Mouse (Mus musculus) hindbrain, embryonic 15.5 days (tissue): ENCODE data around the gene Pex14. TPM values are rescaled to one million over a fixed set of nuclear protein-coding genes. Genes with fewer than 3 reads are reported as not detected.
A peak's percentile ranks its signal among the peaks of the same experiment; 100 is the strongest.

ENCODE experiments used
- ATAC-seq: fragments of 200-750 bp; cut with Nextera tagmentation; 2 replicates; pipeline ENCODE4 v1.8.0; 2017; ENCODE audit warnings: low read depth, moderate number of reproducible peaks, moderate TSS enrichment; ENCODE audit not compliant: low FRiP score
- H3K27ac ChIP-seq: fragments of 300-500 bp; sonication (generic); replicated peaks from 2 replicates; pipeline ENCODE4 v1.5.1; 2015; ENCODE audit warnings: mild to moderate bottlenecking, inconsistent platforms
- H3K27me3 ChIP-seq: fragments of 300-500 bp; sonication (generic); 2 replicates; pipeline ENCODE4 v1.6.1; 2015; ENCODE audit warnings: control low read depth, inconsistent platforms
- H3K36me3 ChIP-seq: fragments of 300-500 bp; sonication (generic); 2 replicates; pipeline ENCODE4 v1.6.1; 2015; ENCODE audit warnings: control low read depth, inconsistent platforms
- H3K4me1 ChIP-seq: fragments of 300-500 bp; sonication (generic); replicated peaks from 2 replicates; pipeline ENCODE4 v1.6.1; 2015; ENCODE audit warnings: control low read depth, inconsistent platforms
- H3K4me2 ChIP-seq: fragments of 300-500 bp; sonication (generic); 2 replicates; pipeline ENCODE4 v1.6.1; 2015; ENCODE audit warnings: moderate library complexity, mild to moderate bottlenecking, inconsistent platforms
- H3K4me3 ChIP-seq: fragments of 300-500 bp; sonication (generic); 2 replicates; pipeline ENCODE4 v1.5.1; 2015; ENCODE audit warnings: mild to moderate bottlenecking, inconsistent platforms
- H3K9ac ChIP-seq: fragments of 300-500 bp; sonication (generic); 2 replicates; pipeline ENCODE4 v1.6.1; 2015; ENCODE audit warnings: inconsistent platforms
- H3K9me3 ChIP-seq: fragments of 300-500 bp; sonication (generic); 2 replicates; pipeline ENCODE4 v1.6.1; 2016; ENCODE audit warnings: control low read depth, inconsistent platforms
- WGBS: fragments of 180-500 bp; shearing (Covaris S2); methylation state at CpG from one replicate; pipeline ENCODE4 v1.1.7; 2015; 5-methylcytosine and 5-hydroxymethylcytosine counted together
- polyA plus RNA-seq: library from polyadenylated mRNA; unstranded; fragments of >200 nt; fragmentation: Nextera tagmentation; extraction: Ambion mirVana; gene quantifications from 2 replicates; pipeline ENCODE4 v1.2.1, GENCODE M21; 2015

The Pex14 gene
- polyA plus RNA-seq, 1 experiment from 2014 or later: 61.9 TPM

DNA sequence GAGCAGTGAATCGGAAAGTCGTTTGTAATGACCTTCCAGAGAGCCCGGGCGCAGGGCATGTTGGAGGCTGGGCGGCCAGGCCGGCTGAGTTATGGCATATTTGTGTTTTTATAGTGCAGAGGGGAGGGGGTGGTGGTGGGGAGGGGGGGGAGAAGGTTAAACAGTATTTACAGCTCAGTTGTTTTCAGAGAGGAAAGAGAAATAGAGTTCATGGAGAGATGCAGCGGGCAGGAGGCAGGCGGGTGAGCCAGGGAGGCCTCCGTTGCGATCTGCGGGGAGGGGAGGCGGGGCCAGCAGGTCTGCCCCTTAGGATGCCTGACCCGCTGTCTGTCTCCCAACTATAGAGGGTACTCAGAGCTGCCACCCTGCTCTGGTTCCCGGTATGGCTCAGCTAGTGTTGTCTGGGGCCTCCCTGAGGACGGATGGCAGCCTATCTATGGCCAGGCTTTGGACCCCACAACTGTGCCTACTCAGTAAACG is 177.4 kb downstream of the Pex14 start:
- Histone ChIP-seq H3K27me3 (peaks cover 9% of the 10 kb centered on the region), H3K9ac (peak overlapping the region; percentile 7; the same call in 1 of the 2 replicates), H3K9me3 (no peaks in the 10 kb centered on the region), H3K4me1 (peaks cover 96% of the 10 kb centered on the region), H3K36me3 (no peaks in the 10 kb centered on the region), H3K4me2 (peak overlapping the region; percentile 31), H3K4me3 (no peak overlapping the region), H3K27ac (peak overlapping the region; percentile 51; the same call in 1 of the 2 replicates)
- 8% methylated on average over 16 of the region's 16 CpGs for WGBS
- peak; percentile 35; the same call in 1 of the 2 replicates for ATAC-seq

DNA sequence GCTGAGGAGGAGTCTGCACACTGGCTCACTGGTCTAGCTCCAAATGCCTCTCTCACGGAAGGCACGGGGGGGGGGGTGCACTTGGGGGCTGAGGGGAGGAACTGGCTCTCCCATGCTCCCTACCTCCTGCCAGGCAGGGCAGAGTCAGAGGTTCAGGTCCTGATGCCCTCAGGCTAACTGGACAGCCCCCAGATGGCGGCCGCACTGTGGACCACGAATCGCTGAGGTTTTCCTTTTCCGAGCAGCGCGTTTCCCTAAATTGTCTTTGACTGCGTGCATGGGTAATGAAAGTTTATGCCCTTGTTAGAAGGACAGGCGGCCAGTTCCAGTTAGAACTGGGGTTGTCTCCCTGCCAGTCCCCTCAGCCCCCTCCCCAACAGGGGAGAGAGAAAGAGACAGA is 179.1 kb downstream of the Pex14 start:
- Histone ChIP-seq H3K9me3 (no peaks in the 10 kb centered on the region), H3K9ac (no peak overlapping the region), H3K4me2 (no peak overlapping the region), H3K4me3 (no peak overlapping the region), H3K27me3 (peaks cover 7% of the 10 kb centered on the region), H3K27ac (0 out of 2 replicates have a peak overlapping the region, but pooled peaks have one; percentile 12), H3K4me1 (peaks cover 87% of the 10 kb centered on the region), H3K36me3 (no peaks in the 10 kb centered on the region)
- 56% methylated on average over 11 of the region's 11 CpGs for WGBS
- ATAC-seq: no peak

DNA sequence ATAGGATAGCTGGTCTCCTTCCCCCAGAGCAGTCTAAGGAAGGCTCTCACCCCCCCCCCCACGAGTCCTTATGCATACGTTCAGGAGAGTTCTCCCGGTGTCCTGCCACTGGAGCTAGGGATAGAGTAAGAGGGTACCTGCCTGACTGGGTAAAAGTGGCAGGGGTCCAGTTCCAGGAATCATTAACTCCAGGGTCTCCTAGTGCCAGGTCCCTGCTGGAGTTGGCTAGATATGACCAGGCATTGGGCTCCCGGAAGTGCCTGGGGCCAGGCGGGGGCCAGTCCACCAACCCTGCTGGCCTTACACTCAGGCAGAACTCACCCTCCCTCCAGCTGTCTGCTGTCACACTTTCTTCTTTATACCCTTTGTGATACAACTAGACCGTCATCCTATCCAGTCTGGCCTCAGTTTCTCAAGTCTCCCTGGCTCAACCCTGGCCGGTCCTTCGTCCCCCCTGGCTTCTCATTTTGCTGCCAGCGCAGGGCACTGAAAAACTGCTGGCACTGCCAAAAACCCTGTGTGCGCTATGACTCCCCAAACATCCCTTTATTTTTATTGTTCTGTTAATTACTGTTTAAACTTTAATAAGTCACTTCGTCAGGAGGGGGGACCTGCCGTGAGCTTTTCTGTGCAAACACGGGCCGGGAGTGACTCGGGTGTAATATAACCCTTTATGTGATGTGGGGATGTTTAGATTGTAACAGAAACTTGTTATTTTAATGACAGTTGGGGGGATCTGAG is 180.8 kb downstream of the Pex14 start:
- WGBS: 53% methylated on average over 15 of the region's 15 CpGs
- H3K4me1 ChIP-seq: peaks cover 84% of the 10 kb centered on the region
- no peak overlapping the region for H3K27ac ChIP-seq
- no peaks in the 10 kb centered on the region for H3K9me3 ChIP-seq
- H3K4me3 ChIP-seq: no peak overlapping the region
- H3K27me3 ChIP-seq: peaks cover 5% of the 10 kb centered on the region
- H3K36me3 ChIP-seq: no peaks in the 10 kb centered on the region
- no peak for ATAC-seq
- H3K4me2 ChIP-seq: no peak overlapping the region
- no peak overlapping the region for H3K9ac ChIP-seq

DNA sequence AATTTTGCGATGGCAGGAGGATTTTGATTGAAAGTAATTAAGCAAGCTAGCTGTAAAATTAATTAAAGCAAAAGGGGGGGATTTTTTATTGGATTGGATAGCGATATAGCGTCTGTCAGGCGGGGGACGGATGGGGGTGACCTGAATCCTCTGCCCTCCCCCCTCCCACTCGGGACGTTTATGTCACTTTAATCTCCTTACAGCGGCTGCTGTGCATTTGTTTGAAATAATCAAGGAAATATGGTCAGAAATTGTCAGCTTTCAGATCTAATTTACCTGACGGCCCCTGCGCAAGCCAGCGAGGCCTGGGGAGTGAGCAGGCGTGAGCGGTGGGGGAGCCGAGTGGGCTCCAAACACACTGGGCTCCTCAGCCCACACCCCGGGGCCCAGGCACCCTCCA is 183.8 kb downstream of the Pex14 start:
- Histone ChIP-seq H3K4me2 (no peak overlapping the region), H3K4me3 (no peak overlapping the region), H3K36me3 (no peaks in the 10 kb centered on the region), H3K9ac (no peak overlapping the region), H3K4me1 (peaks cover 55% of the 10 kb centered on the region), H3K27ac (peak overlapping the region; percentile 60), H3K27me3 (peaks cover 5% of the 10 kb centered on the region; the same call in 1 of the 2 replicates), H3K9me3 (no peaks in the 10 kb centered on the region)
- 64% methylated on average over 15 of the region's 15 CpGs for WGBS
- ATAC-seq: no peak

GRCm38 (mm10) chr4:148914863-148915622 is 184.6 kb downstream of the Pex14 start:
- Histone ChIP-seq H3K27me3 (peaks cover 4% of the 10 kb centered on the region; the same call in 1 of the 2 replicates), H3K27ac (peak overlapping the region; percentile 60), H3K9ac (no peak overlapping the region)

GRCm38 (mm10) chr4:148912826-148913590 is 186.7 kb downstream of the Pex14 start:
- Histone ChIP-seq H3K4me3 (no peak overlapping the region), H3K4me2 (no peak overlapping the region), H3K27ac (no peak overlapping the region), H3K9me3 (no peaks in the 10 kb centered on the region), H3K9ac (no peak overlapping the region), H3K4me1 (peaks cover 43% of the 10 kb centered on the region), H3K36me3 (no peaks in the 10 kb centered on the region), H3K27me3 (0 out of 2 replicates have a peak, but pooled peaks cover 2% of the 10 kb centered on the region)
- 65% methylated on average over 8 of the region's 8 CpGs for WGBS
- ATAC-seq: no peak

More at GRCm38 (mm10) chr4:148914863-148915622, 184.6 kb downstream of the Pex14 start:
- 24% methylated on average over 10 of the region's 10 CpGs for WGBS
- no peaks in the 10 kb centered on the region for H3K9me3 ChIP-seq
- ATAC-seq: peak; percentile 68
- H3K4me1 ChIP-seq: peaks cover 47% of the 10 kb centered on the region
- no peak overlapping the region for H3K4me3 ChIP-seq
- no peak overlapping the region for H3K4me2 ChIP-seq
- no peaks in the 10 kb centered on the region for H3K36me3 ChIP-seq

GRCm38 (mm10) chr4:148912134-148912533 is 187.5 kb downstream of the Pex14 start:
- 61% methylated on average over 7 of the region's 7 CpGs for WGBS
- no peak overlapping the region for H3K4me3 ChIP-seq

More at GRCm38 (mm10) chr4:148912134-148912533, 187.5 kb downstream of the Pex14 start:
- Histone ChIP-seq H3K27ac (no peak overlapping the region), H3K9ac (no peak overlapping the region), H3K9me3 (no peaks in the 10 kb centered on the region), H3K36me3 (no peaks in the 10 kb centered on the region), H3K27me3 (0 out of 2 replicates have a peak, but pooled peaks cover 3% of the 10 kb centered on the region), H3K4me1 (peaks cover 38% of the 10 kb centered on the region), H3K4me2 (no peak overlapping the region)
- ATAC-seq: no peak

Other genes with a start within 250 kb of the Pex14 start
- gene Dffa, start 4.3 kb upstream of the Pex14 start, polyA plus RNA-seq: 23.7 and 25.5 TPM in 2 replicates
- 0.23 and 0.59 TPM in 2 replicates for gene Cort, start 26.9 kb upstream of the Pex14 start, polyA plus RNA-seq
- gene Cenps, start 37.8 kb upstream of the Pex14 start, polyA plus RNA-seq: 15.3 and 18.8 TPM in 2 replicates
- 114 and 119 TPM in 2 replicates for gene Pgd, start 66.9 kb upstream of the Pex14 start, polyA plus RNA-seq
- 123 and 135 TPM in 2 replicates for gene Kif1b, start 207.8 kb upstream of the Pex14 start, polyA plus RNA-seq